Mouse (Mus musculus): Measurements from ENCODE around the gene Hnrnpa0. TPM values are rescaled to one million over a fixed set of nuclear protein-coding genes. Genes with fewer than 3 reads are reported as not detected.

Hnrnpa0 gene
- polyA plus RNA-seq, 1 experiment from 2014 or later: 52.6 TPM

Other genes starting within 250 kb of the Hnrnpa0 start
- gene Spock1, start 220.2 kb downstream of the Hnrnpa0 start, polyA plus RNA-seq (2015; fragmentation: Nextera tagmentation; extraction: Ambion mirVana): 1.1 and 1.3 TPM in 2 replicates
- gene Klhl3, start 15.0 kb downstream of the Hnrnpa0 start, polyA plus RNA-seq (2015; fragmentation: Nextera tagmentation; extraction: Ambion mirVana): 1.4 and 1.8 TPM in 2 replicates
- 109 and 117 TPM in 2 replicates for gene Idnk, start 29.1 kb upstream of the Hnrnpa0 start, polyA plus RNA-seq (2015; fragmentation: Nextera tagmentation; extraction: Ambion mirVana)
- gene Ubqln1, start 87.1 kb upstream of the Hnrnpa0 start, polyA plus RNA-seq (2015; fragmentation: Nextera tagmentation; extraction: Ambion mirVana): 89.4 and 92.3 TPM in 2 replicates
- 8.7 and 9.4 TPM in 2 replicates for gene Gkap1, start 147.1 kb upstream of the Hnrnpa0 start, polyA plus RNA-seq (2015; fragmentation: Nextera tagmentation; extraction: Ambion mirVana)
- gene Kif27, start 230.6 kb upstream of the Hnrnpa0 start, polyA plus RNA-seq (2015; fragmentation: Nextera tagmentation; extraction: Ambion mirVana): 0.04 and 0.09 TPM in 2 replicates

Data from thymus, postnatal 0 days (tissue).